Mouse (Mus musculus): ENCODE results near the gene Fcgrt.

- TF ChIP-seq CTCF (IDR thresholded peaks at IDR 0.05; ENCODE audit: low read depth) (no peak), EP300 (IDR thresholded peaks at IDR 0.05; ENCODE audit: low read depth) (no peak)
These were observed 34.8 kb upstream of the Fcgrt start for GRCm38 (mm10) chr7:45138403-45138802.
